Mouse (Mus musculus): ENCODE data around the gene Pisd.

Pisd gene

DNA sequence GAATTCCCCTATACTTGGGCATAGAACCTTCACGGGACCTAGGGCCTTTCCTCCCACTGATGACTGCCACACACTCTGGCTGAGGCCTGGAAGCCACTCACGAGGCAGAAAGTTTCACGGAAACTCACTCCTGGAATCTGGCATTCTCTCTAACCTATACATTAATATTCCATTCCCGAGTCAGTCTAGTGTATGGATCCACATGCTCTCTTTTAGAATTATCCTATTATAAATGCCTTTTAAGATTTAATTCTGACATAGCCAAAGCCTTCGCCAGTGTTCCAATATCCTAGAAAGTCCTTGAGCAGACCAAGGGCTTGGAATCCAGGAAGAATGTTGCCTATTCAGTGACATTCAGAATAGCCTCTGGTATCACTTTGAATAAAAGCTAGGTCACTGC lies 74.0 kb downstream of the Pisd start:
- DNase-seq (ENCODE audit: low spot score), result peak; percentile 40

DNA sequence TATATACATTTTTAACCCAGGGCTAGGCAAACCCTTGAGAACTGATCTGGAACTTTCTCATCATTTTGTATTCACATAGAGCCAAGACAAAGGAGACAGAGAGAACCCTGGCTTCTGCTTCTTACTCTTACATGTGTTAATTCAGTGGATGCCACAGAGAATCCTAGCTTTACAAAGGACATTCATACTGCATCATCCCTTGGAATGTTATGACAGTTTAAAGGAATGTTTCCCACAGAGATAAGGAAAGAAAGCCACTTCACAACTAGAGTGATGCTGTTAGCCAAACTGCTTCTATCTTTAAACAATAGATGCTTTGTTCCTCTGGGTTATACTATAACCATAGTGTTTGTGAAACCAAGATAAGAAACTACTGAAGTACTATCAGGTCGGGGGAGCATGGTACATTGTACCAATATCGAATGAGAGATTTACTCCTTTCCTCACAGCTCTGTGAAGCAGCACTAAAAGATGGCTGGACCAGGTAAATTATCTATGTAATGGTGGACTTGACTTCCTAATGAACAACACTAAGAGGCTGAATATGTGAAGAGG lies 79.1 kb downstream of the Pisd start:
- DNase-seq (ENCODE audit: low spot score), result no peak

DNA sequence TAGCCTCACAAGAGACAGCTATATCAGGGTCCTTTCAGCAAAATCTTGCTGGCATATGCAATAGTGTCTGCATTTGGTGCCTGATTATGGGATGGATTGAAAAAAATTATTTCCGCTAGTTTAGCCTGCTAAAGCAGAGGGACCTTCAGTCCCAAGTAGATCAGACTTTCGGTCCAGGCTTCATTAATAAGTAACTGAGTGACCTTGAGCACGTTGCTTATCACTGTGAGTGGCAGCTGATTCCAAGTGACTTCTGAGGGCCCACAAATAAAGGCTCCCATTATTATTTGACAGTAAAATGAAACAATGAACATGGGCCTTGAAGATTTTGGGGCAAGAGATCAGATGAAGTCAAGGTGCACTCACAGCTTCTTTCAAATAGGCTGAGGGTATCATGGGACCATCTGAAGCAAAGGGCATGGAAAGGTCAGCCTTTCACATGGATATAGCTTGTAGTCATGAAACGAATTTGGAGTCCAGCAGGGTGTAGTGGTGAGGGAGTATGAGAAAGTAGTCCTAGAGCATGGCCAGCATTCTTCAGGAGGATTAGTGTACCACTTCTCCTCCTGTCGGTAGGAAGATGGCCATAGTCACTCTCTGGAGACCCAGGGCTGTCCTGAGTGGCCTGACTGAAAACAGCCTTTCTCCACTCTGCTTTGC lies 88.1 kb downstream of the Pisd start:
- no peak for DNase-seq (ENCODE audit: low spot score)

DNA sequence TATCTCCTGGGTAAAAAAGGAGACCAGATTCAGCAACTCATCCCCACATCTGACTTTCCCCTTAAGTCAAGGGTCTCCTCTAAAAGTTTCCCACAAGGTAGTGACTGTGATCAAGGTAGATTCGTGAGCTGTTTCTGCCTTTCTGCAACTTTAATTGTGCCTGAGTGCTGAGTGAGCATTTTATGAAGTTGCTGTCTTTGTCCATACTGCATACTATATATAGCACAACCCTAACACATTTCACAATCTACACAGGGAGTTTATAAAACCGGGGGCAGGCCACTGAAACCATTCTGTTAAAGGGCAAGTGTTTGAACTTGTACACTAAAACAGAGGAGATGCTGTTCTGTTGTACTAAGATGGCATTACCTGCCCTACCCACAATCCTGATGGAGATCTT lies 92.0 kb downstream of the Pisd start:
- DNase-seq (ENCODE audit: low spot score), result no peak

All from MN1 (cell line).